Mouse (Mus musculus): ENCODE results near the gene Scgb1b17. TPM values are rescaled to one million over a fixed set of nuclear protein-coding genes. Genes with fewer than 3 reads are reported as not detected.
"Not testable (repeated sequence)": the region's sequence is repeated elsewhere in the genome, so short reads cannot be mapped to it uniquely, and the experiment has no call there.

Gene Scgb1b17
- total RNA-seq (2021) (not detected), polyA plus RNA-seq (2012; rRNA removed) (not detected in 2 replicates)
- long read RNA-seq, result 0 reads

GRCm38 (mm10) chr7:33063149-33063548, at the start of gene Scgb1b17:
Gene Scgb1b17 (plus strand): TSS chr7:33063449.
- DNase-seq; H3K4me3 ChIP-seq; H3K27me3 ChIP-seq (ENCODE audit: control insufficient read depth, insufficient read depth, low read length); H3K9ac ChIP-seq (ENCODE audit: low read depth, low read length); H3K4me1 ChIP-seq (ENCODE audit: control insufficient read depth, insufficient read depth, low read length); intact Hi-C loops (cut with DNase I); H3K27ac ChIP-seq; H3K36me3 ChIP-seq (ENCODE audit: control insufficient read depth, insufficient read depth, low read length); H3K79me2 ChIP-seq (replicated peaks; ENCODE audit: control insufficient read depth, insufficient read depth, low read length): not testable (repeated sequence)

DNA sequence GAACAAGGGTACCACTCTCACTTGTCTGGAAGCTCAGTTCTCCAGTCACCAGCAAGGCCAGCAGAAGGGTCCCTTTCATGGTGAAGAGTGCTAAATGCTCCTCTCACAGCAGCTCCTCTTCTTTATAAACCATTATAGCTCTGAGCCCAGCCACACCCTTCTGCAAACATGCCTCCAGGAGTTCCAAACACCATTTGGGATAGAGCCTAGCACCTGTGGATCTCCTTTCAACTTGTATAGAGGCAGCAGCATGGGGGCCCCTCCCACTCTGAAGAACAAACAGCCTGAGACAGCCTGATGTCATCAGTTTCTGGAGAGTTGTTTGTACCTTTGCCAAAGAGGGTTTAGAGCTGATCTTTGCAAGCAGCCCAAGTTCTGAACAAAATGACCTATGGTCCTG, 6.8 kb upstream of the Scgb1b17 start, which contains the start of gene Scgb2b17:
Gene Scgb2b17 (minus strand): TSS at position 101 of the 400 bp plus-strand sequence.
- H3K36me3 ChIP-seq (ENCODE audit: control insufficient read depth, insufficient read depth, low read length); H3K27ac ChIP-seq; H3K4me3 ChIP-seq; intact Hi-C loops (cut with DNase I); H3K4me1 ChIP-seq (ENCODE audit: control insufficient read depth, insufficient read depth, low read length); H3K79me2 ChIP-seq (replicated peaks; ENCODE audit: control insufficient read depth, insufficient read depth, low read length); DNase-seq; H3K9ac ChIP-seq (ENCODE audit: low read depth, low read length); H3K27me3 ChIP-seq (ENCODE audit: control insufficient read depth, insufficient read depth, low read length): not testable (repeated sequence)

Other genes with a start within 250 kb of the Scgb1b17 start
- not detected for gene Scgb2b15, start 233.8 kb upstream of the Scgb1b17 start, total RNA-seq (2021)
- not detected in 2 replicates for gene Scgb2b15, start 233.8 kb upstream of the Scgb1b17 start, polyA plus RNA-seq (2012; rRNA removed)
- not detected for gene Scgb1b15, start 226.9 kb upstream of the Scgb1b17 start, total RNA-seq (2021)
- not detected in 2 replicates for gene Scgb1b15, start 226.9 kb upstream of the Scgb1b17 start, polyA plus RNA-seq (2012; rRNA removed)
- gene Scgb2b17, start 6.9 kb upstream of the Scgb1b17 start, total RNA-seq (2021), result not detected
- not detected in 2 replicates for gene Scgb2b17, start 6.9 kb upstream of the Scgb1b17 start, polyA plus RNA-seq (2012; rRNA removed)
- not detected for gene Scgb2b18, start 110.4 kb downstream of the Scgb1b17 start, total RNA-seq (2021)
- not detected in 2 replicates for gene Scgb2b18, start 110.4 kb downstream of the Scgb1b17 start, polyA plus RNA-seq (2012; rRNA removed)
- gene Scgb1b18, start 122.1 kb downstream of the Scgb1b17 start, total RNA-seq (2021), result not detected
- not detected in 2 replicates for gene Scgb1b18, start 122.1 kb downstream of the Scgb1b17 start, polyA plus RNA-seq (2012; rRNA removed)
- gene Scgb2b19, start 216.9 kb downstream of the Scgb1b17 start, total RNA-seq (2021), result not detected
- gene Scgb2b19, start 216.9 kb downstream of the Scgb1b17 start, polyA plus RNA-seq (2012; rRNA removed), result not detected in 2 replicates
- gene Scgb1b19, start 223.8 kb downstream of the Scgb1b17 start, total RNA-seq (2021), result not detected
- gene Scgb1b19, start 223.8 kb downstream of the Scgb1b17 start, polyA plus RNA-seq (2012; rRNA removed), result not detected in 2 replicates

Measured in heart, adult 2 months (tissue).